Mouse (Mus musculus): ENCODE measurements around the gene Ascl4. TPM values are rescaled to one million over a fixed set of nuclear protein-coding genes. Genes with fewer than 3 reads are reported as not detected.

The Ascl4 gene
- 1 to 10 TPM in 1 of 2 experiments, under 1 TPM in 1; 0.49 to 1.1 TPM for total RNA-seq (2021)
- long read RNA-seq, experiment 1, partial matches to known transcripts, result 0 of 1 reads
- long read RNA-seq, experiment 1, other reads (novel, unspliced or antisense), result 0 of 1 reads
- long read RNA-seq, experiment 2, partial matches to known transcripts, result 0 of 1 reads
- long read RNA-seq, experiment 2, other reads (novel, unspliced or antisense), result 0 of 1 reads

DNA sequence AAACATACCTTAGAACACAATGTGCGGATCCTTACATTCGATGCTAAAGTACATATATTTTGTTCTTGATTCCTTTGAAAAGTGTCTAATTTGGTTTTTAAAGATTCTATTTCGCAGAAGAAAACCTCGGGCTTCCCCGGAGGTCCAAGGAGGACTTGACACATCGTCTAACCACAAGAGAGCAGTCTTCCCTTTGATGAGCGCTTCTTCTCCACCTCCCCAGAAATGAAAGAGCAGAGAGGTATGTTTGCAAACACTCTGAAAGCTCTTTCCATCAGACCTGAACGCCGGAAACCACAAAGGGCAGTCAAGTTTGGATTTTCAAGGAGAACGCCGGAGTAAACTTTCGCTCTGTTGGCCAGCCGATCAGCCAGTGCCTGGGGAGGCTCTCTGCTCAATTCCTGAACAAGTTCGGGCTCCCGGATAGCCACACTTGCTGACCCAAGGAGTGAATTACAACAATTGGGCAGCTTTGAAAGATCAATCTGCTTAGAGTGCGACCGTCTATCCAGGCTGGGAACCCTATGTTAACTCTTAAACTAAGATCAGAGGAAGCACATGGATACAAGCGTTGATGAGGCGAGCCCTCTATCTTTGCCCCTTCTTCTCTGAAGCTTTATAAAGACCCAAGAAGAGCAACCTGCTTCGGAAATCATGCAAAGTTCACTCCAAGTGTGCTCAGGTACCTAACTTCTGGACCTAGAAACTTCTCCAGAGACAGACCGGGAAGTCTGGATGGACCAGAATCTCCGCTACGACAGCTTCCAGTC, at the start of gene Ascl4:
Gene Ascl4, plus strand, starts transcription at position 6 of the 770 bp plus-strand sequence.
- Histone ChIP-seq H3K27ac (peak within 1 kb of the TSS; percentile 83; the same call in 1 of the 2 replicates), H3K4me3 (peak within 1 kb of the TSS; percentile 63)
- TF ChIP-seq CTCF (conservative IDR thresholded peaks at IDR 0.05), result peak; percentile 34
- DNase-seq (ENCODE audit: low spot score in 2 of 2), result no peak

DNA sequence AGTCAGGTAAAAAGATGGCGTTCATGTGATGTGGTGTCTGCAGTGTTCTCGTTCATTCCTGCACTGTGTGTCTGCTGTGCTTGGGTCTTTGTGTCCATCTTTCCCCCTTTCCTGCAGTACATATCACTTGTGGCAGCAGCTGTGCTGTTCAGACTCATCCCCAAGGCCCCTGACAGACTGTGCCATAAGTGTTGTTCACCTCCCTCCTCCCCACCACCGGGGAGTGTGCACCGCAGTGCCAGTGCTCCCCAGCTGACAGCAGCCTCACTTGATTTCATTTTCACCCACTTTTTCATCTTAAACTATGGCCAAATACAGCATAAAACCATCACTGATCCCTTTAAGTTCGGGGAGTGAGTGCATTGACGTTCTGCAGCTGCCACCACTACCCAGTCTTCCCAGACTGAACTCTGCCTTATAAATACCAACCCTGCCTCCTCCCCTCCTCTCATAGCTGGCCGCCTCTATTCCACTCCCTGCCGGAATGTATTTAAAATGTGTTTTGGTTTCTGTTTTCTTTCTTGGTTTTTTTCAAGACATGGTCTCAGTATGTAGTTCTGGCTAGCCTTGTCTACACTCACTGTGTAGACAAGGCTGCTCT, 47.5 kb upstream of the Ascl4 start:
- Histone ChIP-seq H3K4me3 (no peak overlapping the region), H3K27ac (no peak overlapping the region)
- no peak for TF ChIP-seq CTCF (conservative IDR thresholded peaks at IDR 0.05)
- no peak for DNase-seq (ENCODE audit: low spot score in 2 of 2)

DNA sequence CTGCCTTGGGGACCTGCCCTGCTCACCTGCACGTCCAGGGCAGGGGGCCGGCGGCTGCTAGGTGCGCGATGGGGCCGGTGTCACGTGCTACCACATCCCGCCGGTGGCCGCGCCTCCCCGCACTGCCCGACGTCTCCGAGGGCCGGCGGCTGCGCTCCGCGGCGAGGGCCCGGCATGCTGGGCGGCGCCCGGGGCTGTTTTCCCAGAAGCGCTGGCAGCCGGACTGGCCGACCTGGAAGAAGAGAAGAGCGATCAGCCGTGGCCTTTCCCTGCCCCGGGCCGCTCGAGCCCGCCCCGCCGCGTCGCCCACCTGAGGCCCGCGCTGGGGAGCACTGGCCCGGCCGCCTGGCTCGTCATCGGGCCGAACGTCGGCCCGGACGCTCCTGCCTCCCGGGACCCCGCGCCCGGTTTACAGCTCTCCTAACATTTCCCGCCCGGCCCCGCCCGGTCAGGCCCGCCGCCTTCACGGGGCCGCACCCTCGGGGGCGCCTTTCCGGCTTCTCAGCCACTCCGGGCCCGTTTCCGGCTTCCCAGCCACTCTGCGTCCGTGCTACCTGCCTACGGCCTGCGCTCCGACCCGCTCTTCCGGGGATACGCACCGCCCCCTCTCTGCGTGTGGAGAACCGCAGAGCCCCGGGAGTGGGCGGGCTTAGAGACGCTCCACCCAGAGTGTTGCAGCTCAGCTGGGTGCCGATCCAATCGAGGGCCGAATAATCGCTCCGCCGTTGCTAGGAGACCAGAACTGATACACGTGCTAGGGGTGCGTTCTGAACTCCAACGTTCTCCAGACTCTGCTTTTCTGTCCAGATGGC, 10.8 kb upstream of the Ascl4 start, which contains the start of gene Prdm4:
Gene Prdm4, minus strand, starts transcription at position 645 of the 812 bp plus-strand sequence.
- Histone ChIP-seq H3K27ac (peak within 1 kb of the TSS; percentile 94), H3K4me3 (peak within 1 kb of the TSS; percentile 89)
- peak; percentile 95 to 98 for DNase-seq (ENCODE audit: low spot score in 2 of 2)
- peak; percentile 64 for TF ChIP-seq CTCF (conservative IDR thresholded peaks at IDR 0.05)

DNA sequence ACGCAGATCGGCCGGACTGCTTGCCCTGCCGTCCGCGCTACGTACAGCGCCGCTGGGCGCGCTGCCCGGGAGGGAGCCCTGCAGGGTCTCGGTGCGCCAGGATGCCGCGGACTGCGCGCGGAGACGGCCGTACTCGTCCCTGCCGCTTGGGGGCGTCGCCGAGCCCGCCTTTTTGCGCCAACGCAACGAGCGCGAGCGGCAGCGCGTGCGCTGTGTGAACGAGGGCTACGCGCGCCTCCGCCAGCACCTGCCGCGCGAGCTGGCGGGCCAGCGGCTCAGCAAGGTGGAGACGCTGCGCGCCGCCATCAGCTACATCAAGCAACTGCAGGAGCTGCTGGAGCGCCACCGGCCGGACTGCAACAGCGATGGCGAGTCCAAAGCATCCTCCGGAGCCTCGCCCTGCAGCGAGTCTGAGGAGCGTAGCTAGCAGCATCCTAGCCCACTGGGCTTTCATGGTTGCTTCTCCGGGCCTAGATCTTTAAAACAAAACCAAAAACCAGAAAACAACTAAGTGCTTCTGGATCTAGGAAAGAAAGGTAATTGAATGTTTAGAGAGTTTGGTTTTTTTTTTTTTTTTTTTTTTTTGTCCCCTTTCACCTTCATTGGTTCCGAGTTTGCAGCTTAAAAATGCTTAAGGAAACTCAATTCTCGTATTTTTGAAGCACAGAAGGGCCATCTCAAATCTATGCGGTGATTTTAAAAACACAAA, 1.2 kb downstream of the Ascl4 start:
- peak overlapping the region; percentile 83 for H3K27ac ChIP-seq
- peak; percentile 90 for TF ChIP-seq CTCF (conservative IDR thresholded peaks at IDR 0.05)
- H3K4me3 ChIP-seq, result peak overlapping the region; percentile 63
- peak; percentile 68 to 75 for DNase-seq (ENCODE audit: low spot score in 2 of 2)

DNA sequence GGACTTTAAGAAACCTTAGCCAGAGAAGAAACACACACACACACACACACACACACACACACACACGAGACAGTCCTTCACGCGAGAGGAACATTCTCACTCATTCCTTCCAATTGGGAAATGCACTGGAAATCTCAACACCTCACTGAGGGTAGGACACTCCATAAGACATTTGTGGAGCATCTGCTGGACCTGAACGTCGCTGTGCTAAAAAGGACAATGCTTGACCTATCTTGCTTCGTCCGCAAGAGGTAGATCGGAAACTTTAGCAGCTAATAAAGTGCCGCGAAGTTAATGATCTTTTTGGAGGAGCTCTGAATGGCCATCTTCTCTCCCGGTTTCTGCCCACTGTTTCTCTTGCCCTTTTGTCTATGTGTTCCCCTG, 1.7 kb downstream of the Ascl4 start:
- Histone ChIP-seq H3K4me3 (peak overlapping the region; percentile 63), H3K27ac (no peak overlapping the region)
- no peak for TF ChIP-seq CTCF (conservative IDR thresholded peaks at IDR 0.05)
- DNase-seq (ENCODE audit: low spot score in 2 of 2), result no peak

DNA sequence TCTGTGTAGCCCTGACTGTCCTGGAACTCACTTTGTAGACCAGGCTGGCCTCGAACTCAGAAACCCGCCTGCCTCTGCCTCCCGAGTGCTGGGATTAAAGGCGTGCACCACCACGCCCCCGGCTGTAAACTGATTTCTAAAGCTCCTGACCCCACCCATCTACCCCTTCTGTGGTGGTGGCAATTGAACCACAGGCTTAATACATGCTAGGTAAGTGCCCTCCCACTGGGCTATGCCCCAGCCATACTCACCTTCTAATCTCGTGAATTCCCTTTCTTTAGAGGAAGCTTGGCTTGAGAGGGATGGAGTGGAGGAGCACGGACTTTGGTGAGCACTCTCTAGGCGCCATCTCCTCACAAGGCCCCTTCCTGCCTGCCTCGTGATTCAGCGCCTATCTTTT, 2.5 kb downstream of the Ascl4 start:
- Histone ChIP-seq H3K27ac (no peak overlapping the region), H3K4me3 (no peak overlapping the region)
- no peak for DNase-seq (ENCODE audit: low spot score in 2 of 2)
- TF ChIP-seq CTCF (conservative IDR thresholded peaks at IDR 0.05), result no peak

DNA sequence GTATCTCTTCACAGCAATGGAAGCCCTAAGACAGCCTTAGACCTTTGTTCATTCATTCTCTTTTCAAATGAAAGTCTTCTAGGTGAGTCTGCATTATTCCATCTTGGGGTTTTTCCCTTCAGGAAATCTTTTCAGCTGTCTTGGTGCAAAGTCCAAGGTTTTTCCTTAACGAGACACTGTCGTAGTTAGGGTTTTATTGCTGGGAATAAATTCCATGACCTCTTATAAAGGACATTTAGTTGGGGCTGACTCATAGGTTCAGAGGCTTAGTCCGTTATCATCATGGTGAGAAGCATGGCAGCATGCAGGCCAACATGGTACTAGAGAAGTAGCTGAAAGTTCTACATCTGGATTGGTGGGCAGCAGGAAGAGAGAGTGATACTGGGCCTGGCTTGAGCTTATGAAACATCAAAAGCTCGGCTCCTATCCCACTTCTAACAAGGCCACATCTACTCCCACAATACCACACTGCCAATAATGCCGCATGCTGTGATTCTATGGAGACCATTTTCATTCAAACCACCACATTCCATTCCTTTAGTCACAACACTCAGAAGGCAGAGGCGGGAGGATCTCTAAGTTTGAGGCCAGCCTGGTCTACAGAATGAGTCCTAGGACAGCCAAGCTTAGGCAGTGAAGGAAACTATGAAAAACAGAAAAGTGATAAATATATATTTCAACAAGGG, 8.9 kb downstream of the Ascl4 start:
- H3K4me3 ChIP-seq, result no peak overlapping the region
- H3K27ac ChIP-seq, result no peak overlapping the region
- DNase-seq (ENCODE audit: low spot score in 2 of 2), result no peak
- no peak for TF ChIP-seq CTCF (conservative IDR thresholded peaks at IDR 0.05)

DNA sequence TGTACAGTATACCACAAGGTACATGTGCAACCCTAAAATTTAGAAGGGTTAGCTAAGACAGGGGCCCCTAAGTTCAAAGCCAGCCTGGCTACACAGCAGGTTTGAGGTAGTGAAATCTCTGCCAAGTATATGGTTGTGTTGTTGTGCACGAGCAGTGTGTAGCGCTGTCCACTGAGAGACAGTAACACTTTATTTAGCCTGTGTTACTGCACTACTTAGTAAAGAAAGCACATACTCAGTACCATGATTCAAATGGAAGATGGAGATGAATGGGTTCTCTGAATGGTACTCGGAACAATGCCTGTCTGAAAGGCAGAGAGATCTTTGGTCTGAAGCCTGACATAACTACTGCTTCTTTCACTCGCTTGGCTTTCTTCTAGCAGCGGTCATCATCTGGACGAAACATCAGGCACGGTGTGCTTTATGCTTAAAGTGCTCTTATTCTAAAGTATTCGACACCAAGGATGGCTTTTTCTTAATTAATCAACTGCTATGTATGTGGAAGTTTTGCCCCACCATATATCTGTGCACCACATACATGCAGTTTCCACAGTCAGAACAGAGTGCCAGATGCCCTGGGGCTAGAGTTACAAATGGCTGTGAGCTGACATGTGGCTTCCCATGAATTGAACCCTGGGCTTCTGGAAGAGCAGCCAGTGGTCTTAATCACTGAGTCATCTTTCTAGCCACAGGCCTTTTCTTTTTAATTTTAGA, 21.2 kb downstream of the Ascl4 start:
- H3K4me3 ChIP-seq, result no peak overlapping the region
- TF ChIP-seq CTCF (conservative IDR thresholded peaks at IDR 0.05), result no peak
- H3K27ac ChIP-seq, result no peak overlapping the region
- DNase-seq (ENCODE audit: low spot score in 2 of 2), result no peak

DNA sequence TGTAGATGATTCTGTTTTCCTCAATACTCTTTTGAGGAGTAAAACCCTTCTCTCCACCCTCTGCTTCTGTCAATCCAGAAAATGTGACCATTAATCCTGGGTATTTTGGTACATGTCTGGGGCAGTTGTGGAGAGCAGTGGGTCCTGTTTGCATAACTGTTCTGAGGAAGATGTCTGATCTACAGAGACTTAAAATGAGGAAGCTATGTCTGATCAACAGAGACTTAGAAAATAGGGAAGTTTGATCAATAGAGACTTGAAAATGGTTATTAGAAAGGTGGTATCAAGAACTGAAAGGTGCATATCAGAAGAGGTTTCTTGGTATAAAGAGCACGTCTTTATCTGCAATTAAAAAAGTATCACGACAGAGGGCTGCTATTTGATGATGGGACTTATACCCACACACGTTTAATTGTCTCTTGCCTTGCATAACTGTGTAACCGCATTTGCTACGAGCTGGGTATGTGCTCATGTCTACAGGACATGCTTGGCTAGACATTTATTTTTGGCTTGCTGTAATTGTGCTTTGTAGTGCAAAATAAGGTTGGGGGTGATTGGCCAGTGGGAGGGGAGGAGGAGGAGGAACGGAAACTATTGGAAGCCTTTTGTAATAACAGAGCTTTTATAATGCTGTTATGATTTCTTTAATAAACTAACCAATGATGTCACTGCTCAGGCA, 24.4 kb downstream of the Ascl4 start:
- no peak for TF ChIP-seq CTCF (conservative IDR thresholded peaks at IDR 0.05)
- no peak for DNase-seq (ENCODE audit: low spot score in 2 of 2)
- Histone ChIP-seq H3K4me3 (no peak overlapping the region), H3K27ac (no peak overlapping the region)

DNA sequence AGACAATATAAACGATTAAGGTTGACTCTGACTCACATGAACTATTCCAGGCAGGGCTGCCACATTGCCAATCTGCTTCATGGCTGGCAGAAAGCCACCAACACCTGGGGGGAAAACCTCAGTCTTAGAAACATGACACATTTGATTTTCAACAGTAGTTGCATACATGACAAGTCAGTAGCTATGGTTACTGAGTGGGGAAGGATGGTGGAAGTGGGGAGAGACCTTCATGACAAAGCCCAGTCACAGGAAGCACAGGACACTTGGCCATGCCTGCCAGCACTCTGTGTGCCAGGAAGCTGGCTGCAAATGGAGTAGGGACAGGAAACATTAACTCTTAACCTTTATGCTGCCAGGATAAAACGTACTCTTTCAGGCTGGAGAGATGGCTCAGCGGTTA, 25.9 kb downstream of the Ascl4 start:
- DNase-seq (ENCODE audit: low spot score in 2 of 2), result no peak
- H3K27ac ChIP-seq, result no peak overlapping the region

DNA sequence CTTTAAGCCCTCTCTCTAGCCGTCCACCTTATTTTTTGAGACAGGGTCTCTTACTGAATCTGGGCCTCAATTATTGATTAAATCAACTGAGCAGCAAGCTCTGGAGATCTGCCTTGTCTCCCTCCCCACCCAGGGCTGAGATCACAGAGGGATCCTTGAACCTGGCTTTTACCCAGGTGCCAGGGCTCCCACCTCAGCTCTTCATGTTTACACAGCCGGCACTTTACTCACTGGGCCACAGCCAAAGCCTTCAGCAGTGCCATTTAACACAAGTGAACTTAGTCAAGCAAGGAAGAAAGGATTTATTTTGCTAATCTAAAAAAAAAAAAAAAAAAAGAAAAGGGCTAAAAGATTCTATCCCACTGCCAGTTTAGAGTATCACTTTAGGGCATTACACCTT, 26.9 kb downstream of the Ascl4 start:
- no peak for DNase-seq (ENCODE audit: low spot score in 2 of 2)
- Histone ChIP-seq H3K27ac (no peak overlapping the region), H3K4me3 (no peak overlapping the region)
- no peak for TF ChIP-seq CTCF (conservative IDR thresholded peaks at IDR 0.05)

More for the DNA sequence above, 25.9 kb downstream of the Ascl4 start:
- no peak for TF ChIP-seq CTCF (conservative IDR thresholded peaks at IDR 0.05)
- H3K4me3 ChIP-seq, result no peak overlapping the region

Data from layer of hippocampus, adult 2 months (tissue).